Mouse (Mus musculus) macrophage (primary cell): Measurements from ENCODE around the gene Gtf2b. TPM values are rescaled to one million over a fixed set of nuclear protein-coding genes. Genes with fewer than 3 reads are reported as not detected.
A peak's percentile ranks its signal among the peaks of the same experiment; 100 is the strongest.

ENCODE experiments used
- H3K27ac ChIP-seq: fragments of 350-480 bp; formaldehyde crosslinking; 2 replicates; pipeline ENCODE4 v1.9.0; 2021
- H3K36me3 ChIP-seq: fragments of 350-480 bp; formaldehyde crosslinking; 2 replicates; pipeline ENCODE4 v1.9.0; 2021; ENCODE audit errors: inconsistent target
- H3K4me3 ChIP-seq: fragments of 350-480 bp; formaldehyde crosslinking; 2 replicates; pipeline ENCODE4 v1.9.0; 2021; ENCODE audit errors: inconsistent target
- H3K79me2 ChIP-seq: fragments of 350-480 bp; formaldehyde crosslinking; 2 replicates; pipeline ENCODE4 v1.9.0; 2021; ENCODE audit errors: inconsistent target
- WGBS: methylation state at CpG from one replicate; pipeline ENCODE4 v1.1.7; 2026; ENCODE audit warnings: inconsistent platforms; ENCODE audit not compliant: missing documents; 5-methylcytosine and 5-hydroxymethylcytosine counted together
- polyA plus RNA-seq: library from polyadenylated mRNA; stranded (reverse); fragments of 250-400 nt; gene quantifications from 3 replicates; pipeline ENCODE4 v1.2.4, GENCODE M21; 2018; ENCODE audit warnings: inconsistent platforms
- total RNA-seq, 78 experiments: library from RNA; depleted of rRNA; stranded (reverse); fragments of 250-400 nt; gene quantifications; 1 replicate in 9 of 78; 2 replicates in 24 of 78; 3 replicates in 43 of 78; 4 replicates in 2 of 78; pipeline ENCODE4 v1.2.4; 2018; ENCODE audit warnings: inconsistent platforms in 56 of 78

Gtf2b gene
- total RNA-seq (2018; cell fraction: chromatin; rRNA removed): 100 to 1,000 TPM in 8 of 26 experiments, 10 to 100 TPM in 18; 24.8 to 204 (median 64.1) TPM
- 100 to 1,000 TPM in 7 of 26 experiments, 10 to 100 TPM in 19; 35.2 to 165 (median 64.0) TPM for total RNA-seq (2018; cell fraction: cytosol; rRNA removed)
- total RNA-seq (2018; cell fraction: nucleus; rRNA removed): 100 to 1,000 TPM in 10 of 26 experiments, 10 to 100 TPM in 16; 29.4 to 197 (median 73.8) TPM
- polyA plus RNA-seq: 50.6 to 61.4 TPM (median 51.3 TPM) in 3 replicates

GRCm38 (mm10) chr3:142764995-142765777, at the start of gene Gtf2b:
Gene Gtf2b, plus strand, starts transcription at chr3:142765045.
- Histone ChIP-seq H3K4me3 (peak within 1 kb of the TSS; percentile 98), H3K79me2 (peaks cover 50% of the 10 kb centered on the region), H3K36me3 (no peaks in the 10 kb centered on the region), H3K27ac (peak within 1 kb of the TSS; percentile 72)
- WGBS: under 1% methylated on average over 57 of the region's 64 CpGs

GRCm38 (mm10) chr3:142725481-142725880, 39.4 kb upstream of the Gtf2b start:
- no peak overlapping the region for H3K4me3 ChIP-seq
- 86% methylated on average over 2 of the region's 2 CpGs for WGBS
- H3K79me2 ChIP-seq: no peaks in the 10 kb centered on the region
- H3K36me3 ChIP-seq: no peaks in the 10 kb centered on the region
- H3K27ac ChIP-seq: no peak overlapping the region

- Histone ChIP-seq H3K36me3 (no peaks in the 10 kb centered on the region), H3K27ac (no peak overlapping the region), H3K4me3 (no peak overlapping the region), H3K79me2 (no peaks in the 10 kb centered on the region)
- 95% methylated on average over 22 of the region's 22 CpGs for WGBS
Measured at GRCm38 (mm10) chr3:142725969-142726672, 38.7 kb upstream of the Gtf2b start.

GRCm38 (mm10) chr3:142734291-142734690, 30.6 kb upstream of the Gtf2b start:
- Histone ChIP-seq H3K36me3 (no peaks in the 10 kb centered on the region), H3K79me2 (no peaks in the 10 kb centered on the region), H3K27ac (no peak overlapping the region), H3K4me3 (no peak overlapping the region)
- WGBS: 94% methylated on average over 12 of the region's 12 CpGs

- H3K4me3 ChIP-seq: no peak overlapping the region
- H3K79me2 ChIP-seq: no peaks in the 10 kb centered on the region
- H3K36me3 ChIP-seq: no peaks in the 10 kb centered on the region
- no peak overlapping the region for H3K27ac ChIP-seq
- 64% methylated on average over 6 of the region's 7 CpGs for WGBS
Measured at GRCm38 (mm10) chr3:142740896-142741295, 23.9 kb upstream of the Gtf2b start.

- H3K36me3 ChIP-seq: no peaks in the 10 kb centered on the region
- no peaks in the 10 kb centered on the region for H3K79me2 ChIP-seq
- 67% methylated on average over 21 of the region's 21 CpGs for WGBS
- no peak overlapping the region for H3K27ac ChIP-seq
- H3K4me3 ChIP-seq: no peak overlapping the region
Measured at GRCm38 (mm10) chr3:142743973-142744898, 20.6 kb upstream of the Gtf2b start.

GRCm38 (mm10) chr3:142745076-142745475, 19.8 kb upstream of the Gtf2b start:
- no peaks in the 10 kb centered on the region for H3K36me3 ChIP-seq
- no peak overlapping the region for H3K4me3 ChIP-seq
- H3K79me2 ChIP-seq: no peaks in the 10 kb centered on the region
- WGBS: 89% methylated on average over 2 of the region's 2 CpGs
- no peak overlapping the region for H3K27ac ChIP-seq

- no peaks in the 10 kb centered on the region for H3K79me2 ChIP-seq
- H3K27ac ChIP-seq: no peak overlapping the region
- H3K36me3 ChIP-seq: no peaks in the 10 kb centered on the region
- H3K4me3 ChIP-seq: no peak overlapping the region
- WGBS: 96% methylated on average over 7 of the region's 7 CpGs
Measured at GRCm38 (mm10) chr3:142747673-142748072, 17.2 kb upstream of the Gtf2b start.

- Histone ChIP-seq H3K36me3 (no peaks in the 10 kb centered on the region), H3K27ac (no peak overlapping the region), H3K79me2 (no peaks in the 10 kb centered on the region), H3K4me3 (no peak overlapping the region)
- WGBS: 94% methylated on average over 14 of the region's 16 CpGs
Measured at GRCm38 (mm10) chr3:142749131-142749530, 15.7 kb upstream of the Gtf2b start.

- no peak overlapping the region for H3K27ac ChIP-seq
- no peaks in the 10 kb centered on the region for H3K79me2 ChIP-seq
- 93% methylated on average over 17 of the region's 18 CpGs for WGBS
- H3K4me3 ChIP-seq: no peak overlapping the region
- H3K36me3 ChIP-seq: no peaks in the 10 kb centered on the region
Measured at GRCm38 (mm10) chr3:142755132-142755867, 9.5 kb upstream of the Gtf2b start.

- Histone ChIP-seq H3K4me3 (no peak overlapping the region), H3K27ac (no peak overlapping the region), H3K79me2 (no peaks in the 10 kb centered on the region), H3K36me3 (no peaks in the 10 kb centered on the region)
- WGBS: 86% methylated on average over 12 of the region's 12 CpGs
Measured at GRCm38 (mm10) chr3:142757841-142758240, 7.0 kb upstream of the Gtf2b start.

GRCm38 (mm10) chr3:142758593-142758992, 6.3 kb upstream of the Gtf2b start:
- 95% methylated on average over 7 of the region's 7 CpGs for WGBS
- H3K79me2 ChIP-seq: no peaks in the 10 kb centered on the region

GRCm38 (mm10) chr3:142760356-142760755, 4.5 kb upstream of the Gtf2b start:
- Histone ChIP-seq H3K79me2 (peaks cover 2% of the 10 kb centered on the region), H3K27ac (no peak overlapping the region), H3K36me3 (no peaks in the 10 kb centered on the region), H3K4me3 (no peak overlapping the region)
- 88% methylated on average over 6 of the region's 6 CpGs for WGBS

More at GRCm38 (mm10) chr3:142758593-142758992, 6.3 kb upstream of the Gtf2b start:
- Histone ChIP-seq H3K36me3 (no peaks in the 10 kb centered on the region), H3K4me3 (no peak overlapping the region), H3K27ac (no peak overlapping the region)
